Mouse (Mus musculus): Measurements from ENCODE around the gene Il13.

Gene Il13

GRCm38 (mm10) chr11:53634556-53634955, at the start of gene Il13:
Il13 (minus strand) TSS chr11:53634702.
- no peak for DNase-seq (ENCODE audit: low spot score)

- DNase-seq (ENCODE audit: low spot score) = peak; percentile 46
Observed at GRCm38 (mm10) chr11:53682994-53683530, 48.6 kb upstream of the Il13 start.

- DNase-seq (ENCODE audit: low spot score) = no peak
Observed at GRCm38 (mm10) chr11:53682170-53682569, 47.7 kb upstream of the Il13 start.

- no peak for DNase-seq (ENCODE audit: low spot score)
Observed at GRCm38 (mm10) chr11:53681686-53682085, 47.2 kb upstream of the Il13 start.

GRCm38 (mm10) chr11:53680141-53680540, 45.6 kb upstream of the Il13 start:
- DNase-seq (ENCODE audit: low spot score) = no peak

GRCm38 (mm10) chr11:53671414-53671813, 36.9 kb upstream of the Il13 start:
- no peak for DNase-seq (ENCODE audit: low spot score)

GRCm38 (mm10) chr11:53664091-53664490, 29.6 kb upstream of the Il13 start:
- no peak for DNase-seq (ENCODE audit: low spot score)

- peak; percentile 81 for DNase-seq (ENCODE audit: low spot score)
Observed at GRCm38 (mm10) chr11:53662794-53663674, 28.5 kb upstream of the Il13 start.

- DNase-seq (ENCODE audit: low spot score) = no peak
Observed at GRCm38 (mm10) chr11:53657828-53658227, 23.3 kb upstream of the Il13 start.

GRCm38 (mm10) chr11:53657381-53657780, 22.9 kb upstream of the Il13 start:
- no peak for DNase-seq (ENCODE audit: low spot score)

GRCm38 (mm10) chr11:53656558-53657202, 22.2 kb upstream of the Il13 start:
- peak; percentile 85 for DNase-seq (ENCODE audit: low spot score)

- DNase-seq (ENCODE audit: low spot score) = no peak
Observed at GRCm38 (mm10) chr11:53655043-53655442, 20.5 kb upstream of the Il13 start.

GRCm38 (mm10) chr11:53652427-53652826, 17.9 kb upstream of the Il13 start:
- no peak for DNase-seq (ENCODE audit: low spot score)

GRCm38 (mm10) chr11:53651441-53651840, 16.9 kb upstream of the Il13 start:
- DNase-seq (ENCODE audit: low spot score) = no peak

GRCm38 (mm10) chr11:53644017-53644416, 9.5 kb upstream of the Il13 start:
- no peak for DNase-seq (ENCODE audit: low spot score)

- DNase-seq (ENCODE audit: low spot score) = no peak
Observed at GRCm38 (mm10) chr11:53642744-53643279, 8.3 kb upstream of the Il13 start.

GRCm38 (mm10) chr11:53637803-53638260, 3.3 kb upstream of the Il13 start:
- no peak for DNase-seq (ENCODE audit: low spot score)

- DNase-seq (ENCODE audit: low spot score) = no peak
Observed at GRCm38 (mm10) chr11:53637046-53637802, 2.7 kb upstream of the Il13 start.

- DNase-seq (ENCODE audit: low spot score) = peak; percentile 35
Observed at GRCm38 (mm10) chr11:53636183-53636646, 1.7 kb upstream of the Il13 start.

- DNase-seq (ENCODE audit: low spot score) = no peak
Observed at GRCm38 (mm10) chr11:53635590-53636182, 1.2 kb upstream of the Il13 start.

GRCm38 (mm10) chr11:53633644-53634043, 858 bp downstream of the Il13 start:
- DNase-seq (ENCODE audit: low spot score) = no peak

All from MN1 (cell line).